Mouse (Mus musculus) heart, embryonic 16.5 days (tissue): ENCODE results near the gene Tmem247. TPM values are rescaled to one million over a fixed set of nuclear protein-coding genes. Genes with fewer than 3 reads are reported as not detected.

Experiments
- ATAC-seq: fragments of 200-750 bp; cut with Nextera tagmentation; replicated peaks from 2 replicates; pipeline ENCODE4 v1.8.0; 2017; ENCODE audit warnings: moderate number of reproducible peaks; ENCODE audit not compliant: insufficient read depth, low FRiP score; ENCODE audit errors: extremely low read depth
- H3K27ac ChIP-seq: fragments of 300-500 bp; sonication (generic); 2 replicates; pipeline ENCODE4 v1.5.1; 2014; ENCODE audit warnings: mild to moderate bottlenecking, low read length, control low read depth, moderate library complexity
- H3K27me3 ChIP-seq: fragments of 300-500 bp; sonication (generic); 2 replicates; pipeline ENCODE4 v1.6.1; 2014; ENCODE audit warnings: low read length, mixed read lengths; ENCODE audit not compliant: control insufficient read depth, insufficient read depth
- H3K36me3 ChIP-seq: fragments of 300-500 bp; sonication (generic); 2 replicates; pipeline ENCODE4 v1.6.1; 2014; ENCODE audit not compliant: control insufficient read depth, insufficient read depth
- H3K4me1 ChIP-seq: fragments of 300-500 bp; sonication (generic); 2 replicates; pipeline ENCODE4 v1.6.1; 2014; ENCODE audit warnings: low read length, mixed read lengths; ENCODE audit not compliant: control insufficient read depth, insufficient read depth
- H3K4me2 ChIP-seq: fragments of 300-500 bp; sonication (generic); 2 replicates; pipeline ENCODE4 v1.6.1; 2014; ENCODE audit warnings: low read depth, mild to moderate bottlenecking, control low read depth, low read length
- H3K4me3 ChIP-seq: fragments of 300-500 bp; sonication (generic); 2 replicates; pipeline ENCODE4 v1.5.1; 2014; ENCODE audit warnings: mild to moderate bottlenecking, control low read depth, low read length
- H3K9ac ChIP-seq: fragments of 300-500 bp; sonication (generic); 2 replicates; pipeline ENCODE4 v1.6.1; 2014; ENCODE audit warnings: low read length, control low read depth
- H3K9me3 ChIP-seq: fragments of 300-500 bp; sonication (generic); replicated peaks from 2 replicates; pipeline ENCODE4 v1.6.1; 2016; ENCODE audit warnings: low read length; ENCODE audit not compliant: control insufficient read depth
- WGBS: fragments of 180-500 bp; shearing (Covaris S2); extraction: QIAGEN DNeasy Blood & Tissue Kit; methylation state at CpG from one replicate; pipeline ENCODE4 v1.1.7; 2014; 5-methylcytosine and 5-hydroxymethylcytosine counted together
- polyA plus RNA-seq: library from polyadenylated mRNA; unstranded; fragments of >200 nt; fragmentation: Nextera tagmentation; extraction: Ambion mirVana; gene quantifications from 2 replicates; pipeline ENCODE4 v1.2.1, GENCODE M21; 2015

Gene Tmem247
- polyA plus RNA-seq, 1 experiment from 2014 or later = not detected

GRCm38 (mm10) chr17:86970026-86970750, 53.0 kb downstream of the Tmem247 start:
- H3K36me3 ChIP-seq = peaks cover 17% of the 10 kb centered on the region
- H3K9ac ChIP-seq = no peak overlapping the region
- no peak overlapping the region for H3K27ac ChIP-seq
- no peaks in the 10 kb centered on the region for H3K27me3 ChIP-seq
- H3K4me1 ChIP-seq = peaks cover 43% of the 10 kb centered on the region
- no peaks in the 10 kb centered on the region for H3K9me3 ChIP-seq
- no peak overlapping the region for H3K4me2 ChIP-seq
- ATAC-seq = no peak
- WGBS = 92% methylated on average over 15 of the region's 15 CpGs
- H3K4me3 ChIP-seq = no peak overlapping the region

DNA sequence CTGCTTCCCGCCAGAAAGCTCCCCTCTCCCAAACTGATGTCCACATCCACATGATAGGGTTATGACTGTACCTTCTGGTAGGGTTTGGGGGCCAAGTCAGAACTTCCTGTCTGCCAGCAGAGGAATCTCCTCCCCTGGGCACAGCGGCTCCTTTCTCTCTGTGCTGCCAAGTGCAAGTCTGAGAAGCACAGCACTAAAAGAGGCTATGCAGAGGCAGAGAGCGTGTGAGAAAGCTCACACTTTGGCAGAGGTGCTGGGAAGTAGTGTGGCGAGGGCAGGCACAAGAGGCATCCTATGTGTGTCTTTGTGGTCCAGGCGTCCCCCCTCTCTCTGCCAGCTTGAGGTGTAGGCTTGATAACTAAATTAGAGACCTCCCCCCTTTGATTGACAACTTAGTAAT, 53.9 kb downstream of the Tmem247 start:
- Histone ChIP-seq H3K27ac (no peak overlapping the region), H3K27me3 (no peaks in the 10 kb centered on the region), H3K4me1 (peaks cover 34% of the 10 kb centered on the region), H3K36me3 (peaks cover 19% of the 10 kb centered on the region), H3K4me2 (no peak overlapping the region), H3K9me3 (no peaks in the 10 kb centered on the region), H3K4me3 (no peak overlapping the region), H3K9ac (no peak overlapping the region)
- ATAC-seq = no peak
- 74% methylated on average over 5 of the region's 5 CpGs for WGBS

DNA sequence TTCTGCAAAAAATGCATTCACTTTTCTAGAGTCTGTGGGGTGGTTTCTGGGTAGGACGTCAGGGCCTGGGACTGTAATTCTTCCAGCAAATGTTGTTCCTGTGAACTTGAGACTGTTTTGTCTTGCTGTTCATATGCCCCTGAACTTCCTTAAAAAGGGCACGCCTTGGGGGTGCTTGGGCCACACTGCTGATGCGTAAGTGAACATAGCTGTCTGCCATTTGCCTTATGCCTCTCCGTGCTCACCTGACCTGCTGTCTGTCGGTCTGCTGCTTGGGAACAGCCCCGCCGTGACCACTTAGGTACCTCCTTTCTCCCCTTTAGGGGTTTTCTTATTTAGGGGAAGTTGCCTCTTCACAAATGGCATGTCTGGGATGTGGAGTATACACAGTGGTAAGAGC, 54.7 kb downstream of the Tmem247 start:
- 89% methylated on average over 7 of the region's 7 CpGs for WGBS
- ATAC-seq = no peak
- peaks cover 30% of the 10 kb centered on the region for H3K4me1 ChIP-seq
- H3K27ac ChIP-seq = no peak overlapping the region
- peaks cover 19% of the 10 kb centered on the region for H3K36me3 ChIP-seq
- no peak overlapping the region for H3K4me3 ChIP-seq
- H3K27me3 ChIP-seq = no peaks in the 10 kb centered on the region
- H3K9ac ChIP-seq = no peak overlapping the region
- no peaks in the 10 kb centered on the region for H3K9me3 ChIP-seq
- no peak overlapping the region for H3K4me2 ChIP-seq

Other genes starting within 250 kb of the Tmem247 start
- gene Epas1, start 163.6 kb upstream of the Tmem247 start, polyA plus RNA-seq = 7.9 and 8.2 TPM in 2 replicates
- not detected in 2 replicates for gene Atp6v1e2, start 30.5 kb downstream of the Tmem247 start, polyA plus RNA-seq
- 19.9 and 20.4 TPM in 2 replicates for gene Rhoq, start 45.7 kb downstream of the Tmem247 start, polyA plus RNA-seq
- 13.7 and 14.2 TPM in 2 replicates for gene Pigf, start 108.1 kb downstream of the Tmem247 start, polyA plus RNA-seq
- gene Cript, start 108.2 kb downstream of the Tmem247 start, polyA plus RNA-seq = 106 and 120 TPM in 2 replicates
- 10.8 and 12.1 TPM in 2 replicates for gene Socs5, start 190.3 kb downstream of the Tmem247 start, polyA plus RNA-seq